Mouse (Mus musculus) midbrain, postnatal 0 days (tissue): ENCODE measurements at regions not wholly inside any gene's neighbourhood (a gene's known extent, or its start where the extent isn't known, plus 50 kb on each side); places are given as distances from the start of the nearest gene placed in this dataset.
A peak's percentile ranks its signal among the peaks of the same experiment; 100 is the strongest.

Experiments used
- ATAC-seq: fragments of 200-750 bp; cut with Nextera tagmentation; 2 replicates; pipeline ENCODE4 v1.8.0; 2017; ENCODE audit warnings: moderate number of reproducible peaks, mild to moderate bottlenecking, moderate TSS enrichment, moderate library complexity; ENCODE audit not compliant: low FRiP score
- DNase-seq: peaks from one replicate; pipeline ENCODE4 v3.0.0-alpha.2; 2015; ENCODE audit warnings: low spot score
- H3K27ac ChIP-seq: fragments of 300-500 bp; sonication (generic); 2 replicates; pipeline ENCODE4 v1.5.1; 2014; ENCODE audit warnings: low read depth, mild to moderate bottlenecking, low read length, mixed read lengths
- H3K27me3 ChIP-seq: fragments of 300-500 bp; sonication (generic); 2 replicates; pipeline ENCODE4 v1.6.1; 2014; ENCODE audit warnings: low read length, control low read depth, mixed read lengths; ENCODE audit not compliant: insufficient read depth
- H3K36me3 ChIP-seq: fragments of 300-500 bp; sonication (generic); 2 replicates; pipeline ENCODE4 v1.6.1; 2014; ENCODE audit warnings: low read length, control low read depth, mixed read lengths; ENCODE audit not compliant: insufficient read depth
- H3K4me1 ChIP-seq: fragments of 300-500 bp; sonication (generic); 2 replicates; pipeline ENCODE4 v1.6.1; 2014; ENCODE audit warnings: mild to moderate bottlenecking, control low read depth, antibody characterized with exemption, low read length, mixed read lengths; ENCODE audit not compliant: insufficient read depth
- H3K4me2 ChIP-seq: fragments of 300-500 bp; sonication (generic); 2 replicates; pipeline ENCODE4 v1.6.1; 2014; ENCODE audit warnings: low read depth, mild to moderate bottlenecking, low read length, mixed read lengths; ENCODE audit not compliant: poor library complexity, severe bottlenecking
- H3K4me3 ChIP-seq: fragments of 300-500 bp; sonication (generic); 2 replicates; pipeline ENCODE4 v1.5.1; 2014; ENCODE audit warnings: low read depth, mild to moderate bottlenecking, low read length, moderate library complexity
- H3K9ac ChIP-seq: fragments of 300-500 bp; sonication (generic); replicated peaks from 2 replicates; pipeline ENCODE4 v1.6.1; 2014; ENCODE audit warnings: mild to moderate bottlenecking, low read length, moderate library complexity, mixed read lengths; ENCODE audit not compliant: poor library complexity, severe bottlenecking
- H3K9me3 ChIP-seq: fragments of 300-500 bp; sonication (generic); 2 replicates; pipeline ENCODE4 v1.6.1; 2016; ENCODE audit warnings: low read length, control low read depth
- CTCF ChIP-seq: IDR thresholded peaks from 2 replicates; pipeline ENCODE4 v1.5.1; 2016; ENCODE audit warnings: antibody characterized with exemption, mild to moderate bottlenecking
- WGBS: fragments of 180-500 bp; shearing (Covaris S2); extraction: QIAGEN DNeasy Blood & Tissue Kit; methylation state at CpG from one replicate; pipeline ENCODE4 v1.1.7; 2014; 5-methylcytosine and 5-hydroxymethylcytosine counted together

DNA sequence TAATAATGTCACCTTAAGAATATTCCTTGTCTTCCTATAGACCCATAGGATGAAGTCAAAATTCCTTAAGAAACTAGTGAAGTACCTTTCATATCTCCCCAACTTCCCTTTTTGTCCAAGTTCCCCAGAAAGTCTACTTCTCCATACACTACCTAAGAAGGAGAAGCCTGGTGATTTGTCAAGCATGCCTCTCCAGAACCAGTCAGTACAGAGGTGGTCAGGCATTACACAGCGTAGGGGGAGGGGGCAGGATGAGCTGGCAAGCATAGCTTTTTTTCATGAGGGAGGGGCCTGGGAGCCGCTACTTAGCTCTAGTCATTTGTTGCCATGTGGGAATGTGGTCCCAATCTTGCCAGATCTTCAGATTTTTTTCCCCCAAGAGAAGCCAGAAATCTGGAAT is 54.0 kb upstream of the Satb2 start:
- no peak overlapping the region for H3K9ac ChIP-seq

DNA sequence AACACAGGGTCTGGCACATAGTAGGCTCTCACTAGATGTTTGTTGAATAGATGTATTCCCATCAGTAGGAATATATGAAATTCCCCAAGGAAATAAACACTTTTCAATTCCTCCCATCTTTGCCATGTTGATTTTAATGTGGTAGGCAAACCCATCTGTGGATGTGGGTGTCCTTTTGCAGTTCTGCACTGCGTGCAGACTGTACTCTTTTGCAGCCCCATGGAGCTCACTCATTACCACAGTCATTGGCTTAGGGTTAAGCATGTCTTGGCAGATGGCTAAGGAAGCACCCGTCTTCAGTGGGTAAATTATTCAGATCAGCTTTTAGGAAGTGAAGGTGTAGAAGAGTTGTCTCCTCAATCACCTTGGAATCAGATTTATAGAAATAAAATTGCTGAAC is 54.8 kb upstream of the Satb2 start:
- Histone ChIP-seq H3K4me2 (no peak overlapping the region), H3K9ac (no peak overlapping the region), H3K9me3 (no peaks in the 10 kb centered on the region), H3K27me3 (no peaks in the 10 kb centered on the region), H3K27ac (no peak overlapping the region), H3K4me1 (no peaks in the 10 kb centered on the region), H3K4me3 (no peak overlapping the region), H3K36me3 (no peaks in the 10 kb centered on the region)
- ATAC-seq (no peak), DNase-seq (no peak)
- no peak for TF ChIP-seq CTCF
- 87% methylated on average over 2 of the region's 2 CpGs for WGBS

More for the DNA sequence above, 54.0 kb upstream of the Satb2 start:
- no peaks in the 10 kb centered on the region for H3K36me3 ChIP-seq
- no peak overlapping the region for H3K4me3 ChIP-seq
- DNase-seq (no peak), ATAC-seq (no peak)
- H3K4me1 ChIP-seq = no peaks in the 10 kb centered on the region
- 86% methylated on average over 2 of the region's 2 CpGs for WGBS
- no peak overlapping the region for H3K4me2 ChIP-seq
- H3K27ac ChIP-seq = no peak overlapping the region
- no peaks in the 10 kb centered on the region for H3K9me3 ChIP-seq
- H3K27me3 ChIP-seq = no peaks in the 10 kb centered on the region
- no peak for TF ChIP-seq CTCF

- H3K9me3 ChIP-seq = no peaks in the 10 kb centered on the region
- no peaks in the 10 kb centered on the region for H3K27me3 ChIP-seq
- H3K4me2 ChIP-seq = no peak overlapping the region
- ATAC-seq = no peak
- TF ChIP-seq CTCF = no peak
- no peak for DNase-seq
- H3K27ac ChIP-seq = no peak overlapping the region
- no peak overlapping the region for H3K9ac ChIP-seq
- H3K4me3 ChIP-seq = no peak overlapping the region
- WGBS = 94% methylated on average over 6 of the region's 6 CpGs
- H3K36me3 ChIP-seq = no peaks in the 10 kb centered on the region
- H3K4me1 ChIP-seq = no peaks in the 10 kb centered on the region
Measured at GRCm38 (mm10) chr1:57034411-57034810, 56.0 kb upstream of the Satb2 start.

- H3K4me2 ChIP-seq = no peak overlapping the region
- no peaks in the 10 kb centered on the region for H3K4me1 ChIP-seq
- TF ChIP-seq CTCF = no peak
- no peak overlapping the region for H3K9ac ChIP-seq
- no peaks in the 10 kb centered on the region for H3K27me3 ChIP-seq
- ATAC-seq (no peak), DNase-seq (no peak)
- H3K36me3 ChIP-seq = no peaks in the 10 kb centered on the region
- H3K27ac ChIP-seq = no peak overlapping the region
- no peak overlapping the region for H3K4me3 ChIP-seq
- H3K9me3 ChIP-seq = no peaks in the 10 kb centered on the region
- 94% methylated on average over 3 of the region's 3 CpGs for WGBS
Measured at GRCm38 (mm10) chr1:57036382-57036781, 57.9 kb upstream of the Satb2 start.

DNA sequence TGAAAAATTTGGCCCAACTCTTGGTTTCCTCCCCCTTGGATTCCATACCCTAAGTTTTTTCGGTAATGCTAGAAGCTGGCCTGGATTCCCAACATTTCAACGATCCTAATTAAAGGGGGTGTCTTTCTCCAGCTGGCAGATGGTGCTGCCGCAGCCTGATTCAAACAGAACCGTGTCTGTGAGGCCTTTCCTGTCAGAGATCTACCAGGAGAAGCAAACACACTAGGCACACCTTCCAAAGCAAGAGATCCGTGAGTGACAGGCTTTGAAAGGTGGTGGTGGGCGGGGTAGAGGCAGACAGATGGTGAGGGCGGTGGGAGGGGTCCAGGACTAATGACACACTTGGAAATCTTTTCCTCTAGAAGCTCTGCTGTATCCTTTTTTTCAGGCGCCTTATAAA is 61.8 kb upstream of the Satb2 start:
- no peak for TF ChIP-seq CTCF
- H3K9me3 ChIP-seq = no peaks in the 10 kb centered on the region
- 61% methylated on average over 8 of the region's 8 CpGs for WGBS
- H3K4me1 ChIP-seq = no peaks in the 10 kb centered on the region
- H3K27ac ChIP-seq = no peak overlapping the region
- ATAC-seq = no peak
- no peak overlapping the region for H3K4me3 ChIP-seq
- DNase-seq = peak; percentile 26
- no peaks in the 10 kb centered on the region for H3K27me3 ChIP-seq
- no peaks in the 10 kb centered on the region for H3K36me3 ChIP-seq
- no peak overlapping the region for H3K9ac ChIP-seq
- H3K4me2 ChIP-seq = no peak overlapping the region

DNA sequence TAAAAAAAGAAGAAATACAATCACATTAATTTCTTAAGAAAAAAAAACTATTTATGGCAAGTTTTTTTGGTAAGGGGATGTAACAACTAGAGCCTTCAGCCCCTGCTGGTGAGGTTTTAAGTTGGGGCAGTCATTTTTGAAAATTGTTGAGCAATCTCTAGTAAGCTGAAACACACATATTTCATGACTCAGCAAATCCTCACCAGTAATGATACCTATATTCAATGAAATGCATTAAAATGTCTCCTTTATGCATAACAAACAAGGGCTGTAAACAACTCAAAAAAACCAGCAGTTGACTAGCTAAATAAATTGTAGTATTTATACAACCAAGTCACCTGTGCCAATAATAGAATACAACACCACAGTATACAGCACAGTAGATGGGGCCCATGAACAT is 63.1 kb upstream of the Satb2 start:
- no peaks in the 10 kb centered on the region for H3K4me1 ChIP-seq
- DNase-seq (no peak), ATAC-seq (no peak)
- no peak overlapping the region for H3K4me3 ChIP-seq
- no peaks in the 10 kb centered on the region for H3K27me3 ChIP-seq
- no peak overlapping the region for H3K9ac ChIP-seq
- no peak overlapping the region for H3K4me2 ChIP-seq
- no peak for TF ChIP-seq CTCF
- no peaks in the 10 kb centered on the region for H3K36me3 ChIP-seq
- H3K9me3 ChIP-seq = no peaks in the 10 kb centered on the region
- no peak overlapping the region for H3K27ac ChIP-seq

- DNase-seq (no peak), ATAC-seq (no peak)
- 85% methylated on average over 4 of the region's 4 CpGs for WGBS
- no peak for TF ChIP-seq CTCF
- Histone ChIP-seq H3K4me2 (no peak overlapping the region), H3K4me1 (no peaks in the 10 kb centered on the region), H3K36me3 (no peaks in the 10 kb centered on the region), H3K4me3 (no peak overlapping the region), H3K9me3 (no peaks in the 10 kb centered on the region), H3K27ac (no peak overlapping the region), H3K9ac (no peak overlapping the region), H3K27me3 (no peaks in the 10 kb centered on the region; the same call in 1 of the 2 replicates)
Measured at GRCm38 (mm10) chr1:57053836-57054235, 75.4 kb upstream of the Satb2 start.
